Mouse (Mus musculus): ENCODE results near the gene Mt1. TPM values are rescaled to one million over a fixed set of nuclear protein-coding genes. Genes with fewer than 3 reads are reported as not detected.

Mt1 gene
- polyA plus RNA-seq, 1 experiment: 867 TPM

- Histone ChIP-seq H3K36me3 (ENCODE audit: control insufficient read depth, insufficient read depth, low read length, poor library complexity, severe bottlenecking) (peaks cover 45% of the 10 kb centered on the region), H3K9ac (ENCODE audit: low read depth, poor library complexity, severe bottlenecking) (no peak overlapping the region), H3K4me1 (ENCODE audit: control insufficient read depth, insufficient read depth, low read length) (no peaks in the 10 kb centered on the region), H3K27me3 (ENCODE audit: control insufficient read depth, insufficient read depth, low read length, poor library complexity, severe bottlenecking) (no peaks in the 10 kb centered on the region), H3K9me3 (replicated peaks; ENCODE audit: control insufficient read depth, insufficient read depth, low read length, poor library complexity, severe bottlenecking) (no peaks in the 10 kb centered on the region), H3K27ac (ENCODE audit: insufficient read depth, low read length) (no peak overlapping the region), H3K4me3 (ENCODE audit: low read depth, low read length) (no peak overlapping the region)
- no peak for TF ChIP-seq POLR2A (IDR thresholded peaks at IDR 0.05; ENCODE audit: insufficient read depth, low read length)
- no peak for TF ChIP-seq EP300 (IDR thresholded peaks at IDR 0.05; ENCODE audit: insufficient read depth, low read depth, low read length)
- no peak for TF ChIP-seq CTCF (IDR thresholded peaks at IDR 0.05; ENCODE audit: low read depth, low read length)
These were observed 48.6 kb downstream of the Mt1 start for GRCm38 (mm10) chr8:94227381-94227939.

Other genes starting within 250 kb of the Mt1 start
- gene Amfr, start 166.2 kb upstream of the Mt1 start, polyA plus RNA-seq (2011; ENCODE audit: insufficient read depth, insufficient read length, low read depth, missing spikeins): 28.6 and 33.5 TPM in 2 replicates
- 233 and 241 TPM in 2 replicates for gene Nudt21, start 142.1 kb upstream of the Mt1 start, polyA plus RNA-seq (2011; ENCODE audit: insufficient read depth, insufficient read length, low read depth, missing spikeins)
- 31.9 and 37.8 TPM in 2 replicates for gene Ogfod1, start 141.9 kb upstream of the Mt1 start, polyA plus RNA-seq (2011; ENCODE audit: insufficient read depth, insufficient read length, low read depth, missing spikeins)
- gene Bbs2, start 80.2 kb upstream of the Mt1 start, polyA plus RNA-seq (2011; ENCODE audit: insufficient read depth, insufficient read length, low read depth, missing spikeins): 12.8 and 19.3 TPM in 2 replicates
- 3.0 TPM in 1 of 2 replicates, not detected in the other for gene Mt4, start 41.9 kb upstream of the Mt1 start, polyA plus RNA-seq (2011; ENCODE audit: insufficient read depth, insufficient read length, low read depth, missing spikeins)
- 3.9 and 5.4 TPM in 2 replicates for gene Mt3, start 26.5 kb upstream of the Mt1 start, polyA plus RNA-seq (2011; ENCODE audit: insufficient read depth, insufficient read length, low read depth, missing spikeins)
- 1,296 and 1,384 TPM in 2 replicates for gene Mt2, start 6.4 kb upstream of the Mt1 start, polyA plus RNA-seq (2011; ENCODE audit: insufficient read depth, insufficient read length, low read depth, missing spikeins)
- gene Nup93, start 35.5 kb downstream of the Mt1 start, polyA plus RNA-seq (2011; ENCODE audit: insufficient read depth, insufficient read length, low read depth, missing spikeins): 104 and 106 TPM in 2 replicates
- gene Slc12a3, start 150.1 kb downstream of the Mt1 start, polyA plus RNA-seq (2011; ENCODE audit: insufficient read depth, insufficient read length, low read depth, missing spikeins): 0.20 TPM in 1 of 2 replicates, not detected in the other
- 9.4 and 11.5 TPM in 2 replicates for gene Herpud1, start 207.4 kb downstream of the Mt1 start, polyA plus RNA-seq (2011; ENCODE audit: insufficient read depth, insufficient read length, low read depth, missing spikeins)

Data from ES-Bruce4 (cell line).